Mouse (Mus musculus): ENCODE results near the gene Arpc1a.

- no peak for TF ChIP-seq POLR2A (IDR thresholded peaks at IDR 0.05; ENCODE audit: insufficient read depth, low read length)
- TF ChIP-seq EP300 (IDR thresholded peaks at IDR 0.05; ENCODE audit: insufficient read depth, low read depth, low read length): no peak
Observed at GRCm38 (mm10) chr5:145152690-145153089, 69.1 kb downstream of the Arpc1a start.

Measured in ES-Bruce4 (cell line).